Mouse (Mus musculus) liver, postnatal 0 days (tissue): Measurements from ENCODE around the gene Grik4. TPM values are rescaled to one million over a fixed set of nuclear protein-coding genes. Genes with fewer than 3 reads are reported as not detected.

Source experiments
- ATAC-seq: fragments of 200-750 bp; cut with Nextera tagmentation; 2 replicates; pipeline ENCODE4 v1.8.0; 2017; ENCODE audit warnings: mild to moderate bottlenecking, moderate library complexity
- DNase-seq: peaks from one replicate; pipeline ENCODE4 v3.0.0-alpha.2; 2016
- H3K27ac ChIP-seq: fragments of 300-500 bp; sonication (generic); 2 replicates; pipeline ENCODE4 v1.5.1; 2014; ENCODE audit warnings: antibody characterized with exemption, moderate library complexity, mild to moderate bottlenecking, low read depth
- H3K27me3 ChIP-seq: fragments of 300-500 bp; sonication (generic); 2 replicates; pipeline ENCODE4 v1.6.1; 2014; ENCODE audit warnings: low read length, control low read depth, mixed read lengths; ENCODE audit not compliant: insufficient read depth
- H3K36me3 ChIP-seq: fragments of 300-500 bp; sonication (generic); replicated peaks from 2 replicates; pipeline ENCODE4 v1.6.1; 2014; ENCODE audit warnings: mild to moderate bottlenecking, control low read depth, low read length, moderate library complexity, mixed read lengths; ENCODE audit not compliant: insufficient read depth
- H3K4me1 ChIP-seq: fragments of 300-500 bp; sonication (generic); 2 replicates; pipeline ENCODE4 v1.6.1; 2014; ENCODE audit warnings: antibody characterized with exemption, mild to moderate bottlenecking, control low read depth; ENCODE audit not compliant: insufficient read depth
- H3K4me2 ChIP-seq: fragments of 300-500 bp; sonication (generic); 2 replicates; pipeline ENCODE4 v1.6.1; 2014; ENCODE audit warnings: low read depth, mild to moderate bottlenecking, low read length, moderate library complexity, mixed read lengths
- H3K4me3 ChIP-seq: fragments of 300-500 bp; sonication (generic); 2 replicates; pipeline ENCODE4 v1.5.1; 2014; ENCODE audit warnings: low read depth, low read length
- H3K9ac ChIP-seq: fragments of 300-500 bp; sonication (generic); replicated peaks from 2 replicates; pipeline ENCODE4 v1.6.1; 2014; ENCODE audit warnings: mild to moderate bottlenecking, moderate library complexity
- H3K9me3 ChIP-seq: fragments of 300-500 bp; sonication (generic); 2 replicates; pipeline ENCODE4 v1.6.1; 2016; ENCODE audit warnings: mild to moderate bottlenecking, control low read depth, low read length, mixed read lengths
- CTCF ChIP-seq: sonication (generic); IDR thresholded peaks from 2 replicates; pipeline ENCODE4 v1.5.1; 2016; ENCODE audit warnings: antibody characterized with exemption, low read depth
- EP300 ChIP-seq: IDR thresholded peaks from 2 replicates; pipeline ENCODE4 v1.6.1; 2016; ENCODE audit warnings: antibody characterized with exemption, low read depth, mild to moderate bottlenecking
- WGBS: fragments of 180-500 bp; shearing (Covaris S2); extraction: QIAGEN DNeasy Blood & Tissue Kit; methylation state at CpG from one replicate; pipeline ENCODE4 v1.1.7; 2014; ENCODE audit not compliant: insufficient replicate concordance; 5-methylcytosine and 5-hydroxymethylcytosine counted together
- polyA plus RNA-seq: library from polyadenylated mRNA; unstranded; fragments of >200 nt; fragmentation: Nextera tagmentation; extraction: Ambion mirVana; gene quantifications from 2 replicates; pipeline ENCODE4 v1.2.1, GENCODE M21; 2015

Gene Grik4
- polyA plus RNA-seq, 1 experiment from 2014 or later = 0.08 TPM

GRCm38 (mm10) chr9:42861238-42861637 lies 83.1 kb downstream of the Grik4 start:
- ATAC-seq = no peak
- Histone ChIP-seq H3K4me1 (peaks cover 11% of the 10 kb centered on the region), H3K4me2 (no peak overlapping the region), H3K27ac (no peak overlapping the region), H3K27me3 (no peaks in the 10 kb centered on the region), H3K4me3 (no peak overlapping the region), H3K9me3 (no peaks in the 10 kb centered on the region), H3K9ac (no peak overlapping the region), H3K36me3 (no peaks in the 10 kb centered on the region)
- 72% methylated on average over 11 of the region's 11 CpGs for WGBS
- no peak for DNase-seq
- TF ChIP-seq EP300 (no peak), CTCF (no peak)

DNA sequence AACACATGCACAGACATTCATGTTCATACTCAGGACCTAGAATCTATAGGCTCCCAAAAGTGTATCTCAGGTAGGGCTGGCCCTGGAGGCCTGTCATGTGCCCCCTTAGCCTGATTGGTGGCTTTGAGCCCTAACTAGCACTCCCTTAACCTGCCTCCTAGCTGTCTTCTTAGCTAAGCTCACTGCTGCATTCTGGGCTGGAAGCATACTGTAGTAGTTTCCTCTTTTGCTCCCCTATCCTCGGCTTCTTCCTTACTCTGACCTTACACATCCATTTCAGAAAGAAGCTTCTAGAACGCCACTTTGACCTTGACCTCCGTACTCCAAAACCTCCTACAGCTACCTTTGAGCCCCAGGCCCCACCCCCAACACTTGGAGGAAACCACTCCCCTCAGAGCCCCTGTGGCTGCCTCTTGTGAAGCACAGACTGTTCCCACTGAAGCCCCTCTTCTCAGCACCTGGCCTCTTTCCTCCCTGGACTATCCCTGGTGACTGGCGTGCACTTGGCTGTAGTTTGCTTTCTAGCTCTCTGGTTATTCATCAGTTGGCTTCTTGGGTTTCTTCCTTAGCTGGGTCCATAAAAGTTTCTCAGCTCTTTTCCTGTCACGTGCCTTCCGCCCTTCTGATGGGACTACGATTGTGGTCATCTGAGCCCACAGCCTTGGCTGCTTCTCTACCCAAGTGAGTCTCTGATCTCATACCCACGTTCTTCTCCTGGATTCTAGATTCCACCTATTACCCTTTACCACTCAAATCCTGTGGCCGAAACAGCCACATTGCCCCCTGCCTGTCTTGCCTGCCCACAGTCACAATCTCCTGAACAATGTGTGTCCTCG lies 84.1 kb downstream of the Grik4 start:
- TF ChIP-seq CTCF (no peak), EP300 (no peak)

GRCm38 (mm10) chr9:42858998-42859690 lies 85.1 kb downstream of the Grik4 start:
- H3K9ac ChIP-seq = no peak overlapping the region
- no peak for TF ChIP-seq EP300
- no peak for TF ChIP-seq CTCF
- H3K4me3 ChIP-seq = no peak overlapping the region
- no peak overlapping the region for H3K27ac ChIP-seq
- no peak overlapping the region for H3K4me2 ChIP-seq
- H3K4me1 ChIP-seq = peaks cover 4% of the 10 kb centered on the region
- ATAC-seq (no peak), DNase-seq (no peak)
- WGBS = 76% methylated on average over 4 of the region's 4 CpGs
- H3K9me3 ChIP-seq = no peaks in the 10 kb centered on the region
- H3K36me3 ChIP-seq = no peaks in the 10 kb centered on the region
- no peaks in the 10 kb centered on the region for H3K27me3 ChIP-seq

More for the DNA sequence above, 84.1 kb downstream of the Grik4 start:
- WGBS = 47% methylated on average over 10 of the region's 10 CpGs
- H3K4me1 ChIP-seq = peaks cover 8% of the 10 kb centered on the region
- H3K27ac ChIP-seq = no peak overlapping the region
- no peak overlapping the region for H3K4me2 ChIP-seq
- no peak for ATAC-seq
- DNase-seq = no peak
- no peaks in the 10 kb centered on the region for H3K36me3 ChIP-seq
- no peaks in the 10 kb centered on the region for H3K27me3 ChIP-seq
- no peaks in the 10 kb centered on the region for H3K9me3 ChIP-seq
- H3K4me3 ChIP-seq = no peak overlapping the region
- no peak overlapping the region for H3K9ac ChIP-seq

GRCm38 (mm10) chr9:42858576-42858975 lies 85.7 kb downstream of the Grik4 start:
- H3K4me1 ChIP-seq = peaks cover 4% of the 10 kb centered on the region
- H3K9ac ChIP-seq = no peak overlapping the region
- no peak overlapping the region for H3K4me2 ChIP-seq
- no peak overlapping the region for H3K4me3 ChIP-seq
- no peaks in the 10 kb centered on the region for H3K36me3 ChIP-seq
- no peaks in the 10 kb centered on the region for H3K27me3 ChIP-seq
- 57% methylated on average over 3 of the region's 3 CpGs for WGBS
- H3K27ac ChIP-seq = no peak overlapping the region
- ATAC-seq (no peak), DNase-seq (no peak)
- TF ChIP-seq EP300 (no peak), CTCF (no peak)
- no peaks in the 10 kb centered on the region for H3K9me3 ChIP-seq

- H3K27ac ChIP-seq = no peak overlapping the region
- no peak for ATAC-seq
- no peak for DNase-seq
- peaks cover 4% of the 10 kb centered on the region for H3K4me1 ChIP-seq
- no peak overlapping the region for H3K4me3 ChIP-seq
- H3K36me3 ChIP-seq = no peaks in the 10 kb centered on the region
- H3K9ac ChIP-seq = no peak overlapping the region
- no peaks in the 10 kb centered on the region for H3K27me3 ChIP-seq
- H3K4me2 ChIP-seq = no peak overlapping the region
- H3K9me3 ChIP-seq = no peaks in the 10 kb centered on the region
- 50% methylated on average over 3 of the region's 3 CpGs for WGBS
- no peak for TF ChIP-seq EP300
- no peak for TF ChIP-seq CTCF
Measured at GRCm38 (mm10) chr9:42857756-42858155, 86.5 kb downstream of the Grik4 start.

GRCm38 (mm10) chr9:42853077-42853476 lies 91.2 kb downstream of the Grik4 start:
- no peak overlapping the region for H3K4me3 ChIP-seq
- no peak overlapping the region for H3K4me2 ChIP-seq
- no peaks in the 10 kb centered on the region for H3K27me3 ChIP-seq
- DNase-seq (no peak), ATAC-seq (no peak)
- TF ChIP-seq EP300 = no peak
- no peak for TF ChIP-seq CTCF
- 78% methylated on average over 3 of the region's 3 CpGs for WGBS
- no peak overlapping the region for H3K27ac ChIP-seq
- H3K36me3 ChIP-seq = no peaks in the 10 kb centered on the region
- H3K9me3 ChIP-seq = no peaks in the 10 kb centered on the region
- no peaks in the 10 kb centered on the region for H3K4me1 ChIP-seq
- no peak overlapping the region for H3K9ac ChIP-seq
